In the genomic region with DNA sequence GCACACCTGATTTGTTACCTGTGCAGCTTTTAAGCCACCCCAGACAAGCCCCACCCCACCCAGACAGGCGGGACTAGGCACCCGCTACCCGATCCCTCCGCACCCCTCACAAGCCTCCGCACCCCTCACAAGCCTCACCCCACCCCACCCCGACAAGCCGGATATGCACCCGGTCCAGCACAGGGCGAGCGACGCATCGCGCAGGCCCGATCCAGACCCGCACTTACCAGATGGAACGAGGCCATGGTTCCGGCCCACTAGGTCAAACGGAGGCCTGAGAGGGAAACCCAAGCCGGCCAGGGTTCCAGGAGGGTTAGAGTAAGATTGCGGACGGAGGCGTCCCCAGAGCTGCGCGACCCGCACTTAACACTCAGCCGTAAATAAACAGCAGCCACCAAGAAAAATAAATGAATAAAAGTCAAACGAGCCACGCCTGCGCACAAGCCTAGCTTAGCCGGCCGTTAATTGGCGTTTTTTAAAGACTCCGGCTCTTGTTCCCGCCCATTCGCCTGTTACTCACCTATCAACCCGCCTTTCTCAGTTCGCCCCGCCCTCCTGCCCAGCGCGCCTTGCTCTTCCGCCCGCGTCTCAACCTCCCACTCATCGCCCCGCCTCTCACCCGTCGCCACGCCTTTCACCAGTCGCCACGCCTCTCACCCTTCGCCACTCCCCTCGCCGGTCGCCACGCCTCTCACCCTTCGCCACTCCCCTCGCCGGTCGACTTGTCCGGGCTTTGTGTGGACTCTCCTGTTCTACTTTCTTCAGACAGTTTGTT, we compare ENCODE assay signal across 7 mouse cellular contexts. TPM values are rescaled to one million over a fixed set of nuclear protein-coding genes. Genes with fewer than 3 reads are reported as not detected.
DNase-seq lines count a peak whose midpoint lies in the region; ATAC-seq lines count a peak whose summit lies in the region.

Gene Cenpc1, minus strand, starts transcription at position 483 of the 775 bp plus-strand sequence.

- WGBS in intestine, embryonic 15.5 days, result under 1% methylated on average over 60 of the region's 60 CpGs
- under 1% methylated on average over 60 of the region's 60 CpGs for WGBS in midbrain, embryonic 10.5 days

- peak; percentile 98 for ATAC-seq in intestine, embryonic 15.5 days

- H3K36me3 ChIP-seq in intestine, embryonic 15.5 days, result no peaks in the 10 kb centered on the region
- no peaks in the 10 kb centered on the region for H3K36me3 ChIP-seq in midbrain, embryonic 10.5 days

- no peaks in the 10 kb centered on the region for H3K27me3 ChIP-seq in intestine, embryonic 15.5 days (replicated peaks)
- H3K27me3 ChIP-seq in midbrain, embryonic 10.5 days (ENCODE audit: low read depth, poor library complexity, severe bottlenecking), result no peaks in the 10 kb centered on the region

- H3K4me3 ChIP-seq in intestine, embryonic 15.5 days (replicated peaks), result peak within 1 kb of the TSS; percentile 71
- peak within 1 kb of the TSS; percentile 89 for H3K4me3 ChIP-seq in midbrain, embryonic 10.5 days

- peak within 1 kb of the TSS; percentile 77 for H3K4me2 ChIP-seq in intestine, embryonic 15.5 days (replicated peaks)

- intact Hi-C loops in gastrocnemius, postnatal 36 days (cut with DNase I), result loop anchor here (5.0 kb wide), 2 partner anchors 107 to 127 kb away; partner anchors contain the start of gene Uba6
- intact Hi-C loops in left cerebral cortex, postnatal 25 days (cut with DNase I), result loop anchor here (1.0 to 5.0 kb wide), 2 partner anchors 42 to 107 kb away; partner anchors contain the start of gene Uba6

- peak; percentile 98 for DNase-seq in adrenal gland, adult 2 months
- peak; percentile 95 for DNase-seq in embryo, embryonic 11.5 days (ENCODE audit: low read depth, low spot score)
- DNase-seq in gastrocnemius, postnatal 36 days, result peak; percentile 93 to 97
- DNase-seq in left cerebral cortex, postnatal 25 days (ENCODE audit: low spot score in 2 of 2), result peak; percentile 91 to 97
- peak; percentile 99 for DNase-seq in midbrain, embryonic 10.5 days (ENCODE audit: low spot score)
- peak; percentile 87 for DNase-seq in right cerebral cortex, postnatal 4 days

- H3K27ac ChIP-seq in intestine, embryonic 15.5 days, result peak within 1 kb of the TSS; percentile 92
- peak within 1 kb of the TSS; percentile 96 for H3K27ac ChIP-seq in midbrain, embryonic 10.5 days (replicated peaks)

- H3K9ac ChIP-seq in intestine, embryonic 15.5 days, result peak within 1 kb of the TSS; percentile 78

- no peaks in the 10 kb centered on the region for H3K9me3 ChIP-seq in intestine, embryonic 15.5 days
- no peaks in the 10 kb centered on the region for H3K9me3 ChIP-seq in midbrain, embryonic 10.5 days (replicated peaks)

- peaks cover 3% of the 10 kb centered on the region for H3K4me1 ChIP-seq in intestine, embryonic 15.5 days (replicated peaks)
- H3K4me1 ChIP-seq in midbrain, embryonic 10.5 days, result peaks cover 15% of the 10 kb centered on the region

RNA-seq across cellular contexts. Expression of gene Cenpc1, which starts in this region (rescaled TPM):
- 10 to 100 TPM; 13.6 to 16.1 TPM for total RNA-seq in adrenal gland, adult 2 months (2021)
- polyA plus RNA-seq in adrenal gland, adult 2 months (2012; rRNA removed), result 3.6 and 5.2 TPM in 2 replicates
- 1 to 10 TPM; 2.9 to 3.5 TPM for total RNA-seq in gastrocnemius, postnatal 36 days (2021)
- 26.5 and 28.7 TPM in 2 replicates for polyA plus RNA-seq in intestine, embryonic 15.5 days (2015; fragmentation: Nextera tagmentation; extraction: Ambion mirVana)
- 10 to 100 TPM; 20.3 to 21.8 TPM for total RNA-seq in left cerebral cortex, postnatal 25 days (2021)
- polyA plus RNA-seq in midbrain, embryonic 10.5 days (2016; fragmentation: Nextera tagmentation; extraction: Ambion mirVana), result 38.0 and 43.1 TPM in 2 replicates

Comparison
In these comparisons a context has a peak if more than half of its experiments do, and no peak if none do; other contexts are left out.
1. Peak in every context shown above with its lines: DNase-seq, ATAC-seq, H3K4me3 ChIP-seq and H3K27ac ChIP-seq.